Mouse (Mus musculus) hematopoietic stem cell, adult 5-6 weeks (primary cell): ENCODE results near the gene Vstm2a. TPM values are rescaled to one million over a fixed set of nuclear protein-coding genes. Genes with fewer than 3 reads are reported as not detected.
A peak's percentile ranks its signal among the peaks of the same experiment; 100 is the strongest.

Experiments
- ATAC-seq, 2 experiments: fragments of 125-278 bp in 1 of 2; replicated peaks in 1 of 2; 2 replicates each; pipeline ENCODE4 v1.8.0; 2016 to 2017; ENCODE audit warnings: inconsistent platforms in 2 of 2, mild to moderate bottlenecking in 2 of 2, moderate number of reproducible peaks in 2 of 2, low read depth in 1 of 2, moderate TSS enrichment in 1 of 2; ENCODE audit not compliant: low FRiP score in 2 of 2, poor library complexity in 2 of 2, severe bottlenecking in 2 of 2, insufficient read depth in 1 of 2, low TSS enrichment in 1 of 2
- total RNA-seq: library from RNA; stranded (forward); fragments of 172-1452, 232-1000 nt; gene quantifications from 2 replicates; pipeline ENCODE4 v1.2.3, GENCODE M21; 2017

Gene Vstm2a
- total RNA-seq, 1 experiment from 2014 or later, result not detected

DNA sequence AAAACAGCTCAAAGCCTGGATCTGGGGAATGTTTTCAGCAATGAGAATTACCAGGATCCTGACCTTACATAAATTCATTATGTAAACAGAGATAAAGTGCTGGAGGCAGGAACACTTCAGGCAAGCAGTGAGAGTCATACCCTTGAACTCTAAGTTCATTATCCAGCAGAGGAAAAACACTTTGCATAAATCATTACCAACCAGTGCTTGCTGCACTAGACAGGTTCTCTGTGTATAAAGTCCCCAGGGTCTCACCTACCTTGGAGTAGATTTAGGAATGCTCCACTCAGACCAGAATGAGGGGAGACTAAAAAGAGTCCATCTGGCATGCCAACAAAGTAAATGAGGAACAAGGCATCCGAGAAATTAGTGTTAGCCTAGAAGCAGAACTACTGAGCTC, 154.2 kb downstream of the Vstm2a start:
- ATAC-seq, result no peak

DNA sequence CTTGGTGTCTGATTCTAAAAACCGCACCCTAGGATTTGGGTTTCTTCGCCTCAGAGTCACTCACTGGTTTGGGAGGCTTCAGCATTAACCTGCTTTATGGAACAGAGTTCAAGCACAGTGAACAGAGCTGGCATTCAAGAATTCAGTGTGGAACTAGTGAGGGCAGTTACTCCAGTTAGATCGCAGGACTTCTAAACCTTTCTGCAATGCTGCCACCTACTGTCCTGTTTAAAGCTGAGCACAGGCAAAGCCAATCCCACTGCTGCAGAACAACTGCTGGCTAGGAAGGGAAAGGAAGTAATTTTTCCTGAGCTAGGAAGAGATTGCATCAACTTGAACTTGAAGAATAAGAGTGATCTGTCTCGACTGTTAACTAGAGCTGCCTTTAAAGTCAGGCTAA, 155.1 kb downstream of the Vstm2a start:
- ATAC-seq, result peak; percentile 62

DNA sequence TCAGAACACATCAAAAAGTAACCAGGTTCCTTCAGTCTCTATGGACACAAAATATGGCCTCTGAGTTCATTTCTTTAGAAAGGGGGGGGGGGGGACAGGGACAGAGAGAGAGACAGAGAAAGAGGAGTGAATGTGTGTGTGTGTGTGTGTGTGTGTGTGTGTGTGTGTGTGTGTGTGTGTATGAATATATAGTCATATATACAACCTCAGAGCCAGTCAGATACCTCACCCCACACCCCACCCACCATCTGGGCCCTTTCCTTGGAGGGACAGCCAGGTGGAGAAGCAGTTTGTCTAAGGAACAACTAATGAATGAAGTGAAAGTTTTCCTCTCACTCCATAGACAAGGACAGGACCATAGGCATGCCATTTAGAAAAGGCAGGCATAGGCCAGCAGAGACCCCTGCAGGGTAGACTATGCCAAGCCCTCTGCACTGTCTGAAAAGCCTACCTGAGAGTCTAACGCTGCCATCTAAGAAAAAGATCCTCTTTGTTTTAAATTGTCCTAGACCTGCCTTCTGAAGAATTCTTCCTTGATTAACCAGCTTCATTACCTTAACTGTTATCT, 155.6 kb downstream of the Vstm2a start:
- no peak for ATAC-seq

DNA sequence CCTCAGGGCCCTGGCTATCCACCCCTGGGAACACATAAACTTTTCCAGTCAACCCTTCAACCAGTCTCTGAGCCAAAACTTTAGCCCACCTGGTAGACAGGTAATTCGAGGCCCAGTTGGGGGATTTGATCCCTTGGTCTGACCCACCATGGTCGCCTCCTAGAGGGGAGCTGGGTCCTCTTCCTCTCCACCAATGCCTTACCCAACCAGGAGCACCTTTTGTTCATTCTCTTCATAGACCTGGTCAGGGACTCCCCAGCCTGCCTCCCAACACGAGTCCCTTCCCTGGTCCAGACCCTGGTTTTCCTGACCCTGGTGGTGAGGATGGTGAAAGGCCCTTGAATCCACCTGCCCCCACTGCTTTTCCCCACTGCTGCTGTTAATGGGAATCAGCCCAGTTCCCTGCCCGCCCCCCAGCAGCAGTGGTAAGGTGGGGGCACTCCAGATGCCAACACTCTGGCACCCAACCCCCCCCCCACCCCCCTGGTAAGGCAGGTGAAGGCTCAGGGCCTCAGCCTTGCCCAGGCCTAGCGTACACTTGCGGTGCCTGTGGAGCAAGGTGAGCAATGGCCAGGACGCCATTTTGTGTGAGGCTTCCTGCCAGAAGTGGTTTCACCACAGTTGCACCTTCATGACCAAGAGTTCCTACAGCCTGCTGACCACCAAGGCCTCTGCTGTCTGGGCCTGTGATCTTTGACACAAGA, 182.2 kb downstream of the Vstm2a start:
- no peak for ATAC-seq
